ENCODE assay signal across 32 mouse cellular contexts in genomic region chr1:131696325-131696724, GRCm38 (mm10). TPM values are rescaled to one million over a fixed set of nuclear protein-coding genes. Genes with fewer than 3 reads are reported as not detected.
DNase-seq lines count a peak whose midpoint lies in the region; ATAC-seq lines count a peak whose summit lies in the region.
"Had no signal": no experiment of that assay in that cellular context is flagged by ENCODE, and none has a peak within 500 bp of the region (broad histone marks: within the 10 kb centered on the region; RNA-seq: fewer than 3 reads in every experiment).

No protein-coding gene starts in this region.

- no peaks in the 10 kb centered on the region for H3K9me3 ChIP-seq in heart, embryonic 10.5 days
- H3K9me3 ChIP-seq: embryonic facial prominence, embryonic 12.5 days; forebrain, embryonic 12.5 days; limb, embryonic 12.5 days; liver, embryonic 12.5 days; neural tube, embryonic 15.5 days had no signal

- no peaks in the 10 kb centered on the region for H3K36me3 ChIP-seq in heart, embryonic 10.5 days
- H3K36me3 ChIP-seq: embryonic facial prominence, embryonic 12.5 days; forebrain, embryonic 12.5 days; limb, embryonic 12.5 days; liver, embryonic 12.5 days; neural tube, embryonic 15.5 days had no signal

- H3K4me3 ChIP-seq in heart, embryonic 10.5 days, result no peak overlapping the region
- H3K4me3 ChIP-seq: embryonic facial prominence, embryonic 12.5 days; erythroblast, embryonic 14.5 days; forebrain, embryonic 12.5 days; layer of hippocampus, adult 2 months; limb, embryonic 12.5 days; liver, embryonic 12.5 days; neural tube, embryonic 15.5 days had no signal

- no peaks in the 10 kb centered on the region for H3K4me1 ChIP-seq in heart, embryonic 10.5 days
- H3K4me1 ChIP-seq: embryonic facial prominence, embryonic 12.5 days; limb, embryonic 12.5 days; liver, embryonic 12.5 days; neural tube, embryonic 15.5 days had no signal

- intact Hi-C loops in heart, postnatal 14 days (cut with DNase I), result no loop called here

- 44% methylated on average over 4 of the region's 4 CpGs for WGBS in heart, embryonic 10.5 days

- no peak for ATAC-seq in granulocyte monocyte progenitor cell, adult 5-6 weeks (replicated peaks; ENCODE audit: poor library complexity, severe bottlenecking)
- ATAC-seq: hindbrain, postnatal 0 days; intestine, embryonic 16.5 days; liver, embryonic 12.5 days had no signal

- no peaks in the 10 kb centered on the region for H3K27me3 ChIP-seq in heart, embryonic 10.5 days (ENCODE audit: insufficient read depth, poor library complexity, severe bottlenecking)
- H3K27me3 ChIP-seq: embryonic facial prominence, embryonic 12.5 days; forebrain, embryonic 12.5 days; limb, embryonic 12.5 days; liver, embryonic 12.5 days; neural tube, embryonic 15.5 days had no signal

- DNase-seq in heart, embryonic 10.5 days (ENCODE audit: low spot score), result no peak
- no peak for DNase-seq in heart, postnatal 14 days
- peak; percentile 75 for DNase-seq in layer of hippocampus, adult 9-11 months
- DNase-seq in layer of hippocampus, postnatal 14 days (ENCODE audit: low spot score in 2 of 2), result no peak
- DNase-seq in NIH3T3 (ENCODE audit: low read depth), result peak; percentile 50
- peak; percentile 84 for DNase-seq in brain, adult 2 months (ENCODE audit: low read depth, low spot score)
- no peak for DNase-seq in adrenal gland, postnatal 36 days
- DNase-seq: adrenal gland, postnatal 25 days; heart, adult 11 months; kidney, adult 9 months; kidney, postnatal 14 days; lung, adult 18-20 months; lung, postnatal 10 days; right cerebral cortex, postnatal 14 days; spleen, adult 18-20 months; thymus, postnatal 25 days had no signal

- peak overlapping the region; percentile 4; the same call in 1 of the 2 replicates for H3K27ac ChIP-seq in heart, embryonic 10.5 days
- H3K27ac ChIP-seq: embryonic facial prominence, embryonic 12.5 days; forebrain, embryonic 12.5 days; hindbrain, postnatal 0 days; layer of hippocampus, adult 2 months; limb, embryonic 12.5 days; liver, embryonic 12.5 days; neural tube, embryonic 15.5 days had no signal

RNA-seq across cellular contexts. Expression of gene Rab7b, which starts 7.8 kb away (rescaled TPM):
- 0.58 and 0.79 TPM in 2 replicates for polyA plus RNA-seq in heart, embryonic 10.5 days (2016; fragmentation: Nextera tagmentation; extraction: Ambion mirVana)
- total RNA-seq in heart, postnatal 14 days (2021), result 1 to 10 TPM; 4.2 to 4.5 TPM
- total RNA-seq in layer of hippocampus, postnatal 14 days (2021), result 1 to 10 TPM; 3.8 to 4.1 TPM
- 1 to 10 TPM; 3.3 to 5.8 TPM for total RNA-seq in adrenal gland, postnatal 36 days (2021)
- total RNA-seq in granulocyte monocyte progenitor cell, adult 5-6 weeks (2014; fragmentation: Nextera tagmentation), result 13.4 and 23.6 TPM in 2 replicates
- total RNA-seq in granulocyte monocyte progenitor cell, adult 5-6 weeks (2017), result 28.4 and 32.8 TPM in 2 replicates
- polyA plus RNA-seq: erythroblast, embryonic 14.5 days had no signal

RNA-seq across cellular contexts. Expression of gene Slc26a9, which starts 47.5 kb away (rescaled TPM):
- polyA plus RNA-seq in heart, embryonic 10.5 days (2016; fragmentation: Nextera tagmentation; extraction: Ambion mirVana), result 0.05 and 0.06 TPM in 2 replicates
- not detected for total RNA-seq in heart, postnatal 14 days (2021)
- total RNA-seq in layer of hippocampus, postnatal 14 days (2021), result under 1 TPM; 0.26 to 0.30 TPM
- total RNA-seq in adrenal gland, postnatal 36 days (2021), result not detected
- not detected in 2 replicates for total RNA-seq in granulocyte monocyte progenitor cell, adult 5-6 weeks (2014; fragmentation: Nextera tagmentation)
- total RNA-seq in granulocyte monocyte progenitor cell, adult 5-6 weeks (2017), result 0.04 TPM in 1 of 2 replicates, not detected in the other
- total RNA-seq: common myeloid progenitor, adult 5-6 weeks; gastrocnemius, adult 8-10 months; MEL had no signal
- polyA plus RNA-seq: C2C12; erythroblast, embryonic 14.5 days; forebrain, embryonic 12.5 days; limb, embryonic 12.5 days; liver, embryonic 12.5 days; midbrain, embryonic 11.5 days had no signal

RNA-seq across cellular contexts. Expression of gene Ctse, which starts 58.2 kb away (rescaled TPM):
- 0.07 and 0.21 TPM in 2 replicates for polyA plus RNA-seq in heart, embryonic 10.5 days (2016; fragmentation: Nextera tagmentation; extraction: Ambion mirVana)
- 1 to 10 TPM; 2.8 to 2.9 TPM for total RNA-seq in heart, postnatal 14 days (2021)
- total RNA-seq in layer of hippocampus, postnatal 14 days (2021), result not detected
- total RNA-seq in adrenal gland, postnatal 36 days (2021), result under 1 TPM; 0.33 to 0.36 TPM
- 1.7 and 7.5 TPM in 2 replicates for total RNA-seq in granulocyte monocyte progenitor cell, adult 5-6 weeks (2014; fragmentation: Nextera tagmentation)
- 1.4 and 2.9 TPM in 2 replicates for total RNA-seq in granulocyte monocyte progenitor cell, adult 5-6 weeks (2017)
- total RNA-seq: gastrocnemius, adult 8-10 months; hindbrain, postnatal 0 days; layer of hippocampus, adult 2 months had no signal
- polyA plus RNA-seq: C2C12; forebrain, embryonic 12.5 days; heart, embryonic 14.5 days; hindbrain, postnatal 0 days; neural tube, embryonic 15.5 days had no signal

Comparison
In these comparisons a context has a peak if more than half of its experiments do, and no peak if none do; other contexts are left out.
1. DNase-seq: peak in layer of hippocampus, adult 9-11 months (single experiment), NIH3T3 (single experiment) and brain, adult 2 months (single experiment); none in heart, embryonic 10.5 days (single experiment), heart, postnatal 14 days (0 of 2), layer of hippocampus, postnatal 14 days (0 of 2) and adrenal gland, postnatal 36 days (0 of 2).